Mouse (Mus musculus) neural tube, embryonic 11.5 days (tissue): ENCODE results near the gene Pla2g15. TPM values are rescaled to one million over a fixed set of nuclear protein-coding genes. Genes with fewer than 3 reads are reported as not detected.

Experiments used
- ATAC-seq: fragments of 200-750 bp; cut with Nextera tagmentation; 2 replicates; pipeline ENCODE4 v1.8.0; 2017; ENCODE audit warnings: moderate number of reproducible peaks, mild to moderate bottlenecking, moderate TSS enrichment, moderate library complexity; ENCODE audit not compliant: insufficient read depth, low FRiP score, low TSS enrichment
- DNase-seq: peaks from one replicate; pipeline ENCODE4 v3.0.0-alpha.2; 2015; ENCODE audit warnings: low spot score
- H3K27ac ChIP-seq: fragments of 300-500 bp; sonication (generic); 2 replicates; pipeline ENCODE4 v1.5.1; 2014; ENCODE audit warnings: low read depth, mild to moderate bottlenecking, low read length
- H3K27me3 ChIP-seq: fragments of 300-500 bp; sonication (generic); 2 replicates; pipeline ENCODE4 v1.6.1; 2014; ENCODE audit warnings: mild to moderate bottlenecking, low read length, mixed read lengths; ENCODE audit not compliant: control insufficient read depth, insufficient read depth
- H3K36me3 ChIP-seq: fragments of 300-500 bp; sonication (generic); 2 replicates; pipeline ENCODE4 v1.6.1; 2014; ENCODE audit warnings: mild to moderate bottlenecking, low read length, moderate library complexity, mixed read lengths; ENCODE audit not compliant: control insufficient read depth, insufficient read depth
- H3K4me1 ChIP-seq: fragments of 300-500 bp; sonication (generic); 2 replicates; pipeline ENCODE4 v1.6.1; 2014; ENCODE audit warnings: low read length, mixed read lengths; ENCODE audit not compliant: control insufficient read depth, insufficient read depth
- H3K4me2 ChIP-seq: fragments of 300-500 bp; sonication (generic); 2 replicates; pipeline ENCODE4 v1.6.1; 2014; ENCODE audit warnings: low read depth, mild to moderate bottlenecking, moderate library complexity
- H3K4me3 ChIP-seq: fragments of 300-500 bp; sonication (generic); 2 replicates; pipeline ENCODE4 v1.5.1; 2014; ENCODE audit warnings: low read depth, low read length
- H3K9ac ChIP-seq: fragments of 300-500 bp; sonication (generic); 2 replicates; pipeline ENCODE4 v1.6.1; 2014; ENCODE audit warnings: mild to moderate bottlenecking, low read length
- H3K9me3 ChIP-seq: fragments of 300-500 bp; sonication (generic); 2 replicates; pipeline ENCODE4 v1.6.1; 2016; ENCODE audit warnings: low read length; ENCODE audit not compliant: control insufficient read depth
- WGBS: fragments of 180-500 bp; shearing (Covaris S2); extraction: QIAGEN DNeasy Blood & Tissue Kit; methylation state at CpG from one replicate; pipeline ENCODE4 v1.1.7; 2014; 5-methylcytosine and 5-hydroxymethylcytosine counted together
- polyA plus RNA-seq: library from polyadenylated mRNA; unstranded; fragments of >200 nt; fragmentation: Nextera tagmentation; extraction: Ambion mirVana; gene quantifications from 2 replicates; pipeline ENCODE4 v1.2.1, GENCODE M21; 2014

Pla2g15 gene
- polyA plus RNA-seq, 1 experiment from 2014 or later, result 8.9 TPM

DNA sequence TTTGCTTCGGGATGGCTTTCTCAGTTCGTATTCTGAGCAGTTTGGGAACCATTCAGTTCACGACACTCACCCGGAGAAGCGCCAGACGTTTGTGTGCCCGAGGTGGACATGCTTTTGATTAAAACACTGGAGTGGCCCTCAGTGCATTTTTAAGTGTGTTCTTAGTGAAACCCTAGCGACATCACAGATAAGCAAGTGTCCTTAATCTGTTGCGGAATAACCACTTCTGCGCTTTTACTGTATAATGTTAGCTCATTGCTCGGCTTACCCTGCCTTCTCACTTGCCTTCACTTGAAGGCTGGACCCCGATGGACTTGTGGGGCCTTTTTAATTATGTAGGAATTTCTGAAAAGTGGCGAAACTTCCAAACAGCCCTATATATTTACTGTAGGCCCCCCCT, 61.2 kb downstream of the Pla2g15 start:
- no peaks in the 10 kb centered on the region for H3K9me3 ChIP-seq
- peak overlapping the region; percentile 89 for H3K27ac ChIP-seq
- ATAC-seq (no peak), DNase-seq (no peak)
- H3K4me2 ChIP-seq, result peak overlapping the region; percentile 65
- H3K4me3 ChIP-seq, result peak overlapping the region; percentile 77
- H3K27me3 ChIP-seq, result no peaks in the 10 kb centered on the region
- peak overlapping the region; percentile 92 for H3K9ac ChIP-seq
- no peaks in the 10 kb centered on the region for H3K4me1 ChIP-seq
- H3K36me3 ChIP-seq, result peaks cover 5% of the 10 kb centered on the region; the same call in 1 of the 2 replicates
- WGBS, result 7% methylated on average over 13 of the region's 13 CpGs

DNA sequence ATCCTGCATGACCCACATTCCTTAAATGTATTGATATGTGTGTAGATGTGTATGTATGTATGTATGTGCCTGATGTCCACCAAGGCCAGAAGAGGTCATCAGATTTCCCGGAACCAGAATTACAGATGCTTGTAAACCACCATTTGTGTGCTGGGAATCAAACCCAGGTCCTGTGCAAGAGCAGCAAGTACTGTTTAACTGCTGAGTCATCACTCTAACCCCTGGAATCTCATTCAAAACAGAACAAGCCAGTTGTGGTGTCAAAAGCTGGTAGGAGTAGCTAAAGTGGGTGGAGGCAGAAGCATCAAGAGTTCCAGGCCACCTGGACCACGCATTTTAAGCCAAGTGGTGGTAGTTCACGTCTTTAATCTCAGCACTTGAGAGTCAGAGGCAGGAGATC, 63.8 kb downstream of the Pla2g15 start:
- Histone ChIP-seq H3K9me3 (no peaks in the 10 kb centered on the region), H3K4me1 (no peaks in the 10 kb centered on the region), H3K36me3 (peaks cover 2% of the 10 kb centered on the region; the same call in 1 of the 2 replicates), H3K9ac (no peak overlapping the region), H3K27me3 (no peaks in the 10 kb centered on the region), H3K4me3 (no peak overlapping the region), H3K4me2 (no peak overlapping the region), H3K27ac (no peak overlapping the region)
- WGBS, result 97% methylated on average over 3 of the region's 3 CpGs
- ATAC-seq (no peak), DNase-seq (no peak)

Other genes with a start within 250 kb of the Pla2g15 start
- 18.1 and 20.4 TPM in 2 replicates for gene Pskh1, start 250.0 kb upstream of the Pla2g15 start, polyA plus RNA-seq
- 1.1 TPM in 2 replicates for gene Ctrl, start 216.5 kb upstream of the Pla2g15 start, polyA plus RNA-seq
- gene Psmb10, start 212.0 kb upstream of the Pla2g15 start, polyA plus RNA-seq, result 28.5 and 30.2 TPM in 2 replicates
- gene Lcat, start 207.0 kb upstream of the Pla2g15 start, polyA plus RNA-seq, result 0.50 and 0.54 TPM in 2 replicates
- gene Slc12a4, start 184.3 kb upstream of the Pla2g15 start, polyA plus RNA-seq, result 10.3 and 13.0 TPM in 2 replicates
- gene Dpep3, start 171.0 kb upstream of the Pla2g15 start, polyA plus RNA-seq, result not detected in 2 replicates
- gene Dus2, start 159.1 kb upstream of the Pla2g15 start, polyA plus RNA-seq, result 14.5 and 18.6 TPM in 2 replicates
- not detected in 2 replicates for gene Dpep2nb, start 144.4 kb upstream of the Pla2g15 start, polyA plus RNA-seq
- 21.2 and 24.4 TPM in 2 replicates for gene Ddx28, start 138.5 kb upstream of the Pla2g15 start, polyA plus RNA-seq
- 3.4 and 3.6 TPM in 2 replicates for gene Nfatc3, start 91.6 kb upstream of the Pla2g15 start, polyA plus RNA-seq
- 2.5 and 4.0 TPM in 2 replicates for gene Esrp2, start 13.4 kb upstream of the Pla2g15 start, polyA plus RNA-seq
- gene Slc7a6, start 18.5 kb downstream of the Pla2g15 start, polyA plus RNA-seq, result 106 and 121 TPM in 2 replicates
- gene Slc7a6os, start 60.5 kb downstream of the Pla2g15 start, polyA plus RNA-seq, result 39.7 and 45.6 TPM in 2 replicates
- 70.2 and 71.1 TPM in 2 replicates for gene Prmt7, start 60.5 kb downstream of the Pla2g15 start, polyA plus RNA-seq
- gene Smpd3, start 187.6 kb downstream of the Pla2g15 start, polyA plus RNA-seq, result 17.2 and 19.6 TPM in 2 replicates